Mouse (Mus musculus) brain, adult 2 months (tissue): ENCODE results near the gene Scamp2.

Experiments
- DNase-seq: peaks from one replicate; pipeline ENCODE4 v3.0.0; 2011; ENCODE audit warnings: low read depth, low spot score

Scamp2 gene

DNA sequence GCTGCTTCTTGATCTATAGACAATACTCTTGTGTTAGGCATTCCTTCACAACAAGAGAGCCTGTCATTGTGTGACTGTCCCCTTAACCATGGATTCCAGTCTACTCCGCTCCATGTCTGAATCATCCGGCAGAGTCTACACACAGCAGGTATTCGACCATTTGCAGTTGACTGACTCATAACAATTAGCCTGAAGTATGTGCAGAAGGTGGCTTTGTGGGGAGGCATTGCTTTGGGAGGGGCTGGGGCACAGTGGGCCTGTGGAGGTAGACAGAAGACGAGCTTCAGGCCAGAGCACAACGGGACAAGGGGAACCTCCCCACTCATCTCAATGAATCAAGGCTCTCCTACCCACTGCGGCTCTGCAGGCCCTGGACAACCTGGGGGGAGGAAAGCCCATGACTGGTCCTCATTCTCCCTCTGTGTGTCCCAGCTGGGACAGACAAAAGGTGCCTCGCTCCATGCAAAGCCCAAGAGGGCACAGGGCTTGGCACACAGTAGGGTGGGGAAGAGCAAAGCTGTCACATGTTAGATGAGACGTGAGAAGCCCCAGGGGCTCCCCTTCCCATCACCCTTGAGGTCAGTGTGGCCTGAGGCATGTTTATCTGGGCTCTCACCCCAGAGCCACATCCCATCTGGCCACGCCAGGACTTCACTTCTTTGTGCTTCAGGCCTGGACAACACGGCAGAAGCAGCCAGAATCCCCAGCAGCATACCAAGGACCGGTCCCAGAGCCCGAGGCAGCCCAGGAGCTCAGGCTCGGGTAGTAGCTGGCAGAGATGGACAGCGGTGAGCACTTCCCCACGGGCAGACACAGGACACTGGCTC, 65.1 kb downstream of the Scamp2 start:
- peak; percentile 76 for DNase-seq

DNA sequence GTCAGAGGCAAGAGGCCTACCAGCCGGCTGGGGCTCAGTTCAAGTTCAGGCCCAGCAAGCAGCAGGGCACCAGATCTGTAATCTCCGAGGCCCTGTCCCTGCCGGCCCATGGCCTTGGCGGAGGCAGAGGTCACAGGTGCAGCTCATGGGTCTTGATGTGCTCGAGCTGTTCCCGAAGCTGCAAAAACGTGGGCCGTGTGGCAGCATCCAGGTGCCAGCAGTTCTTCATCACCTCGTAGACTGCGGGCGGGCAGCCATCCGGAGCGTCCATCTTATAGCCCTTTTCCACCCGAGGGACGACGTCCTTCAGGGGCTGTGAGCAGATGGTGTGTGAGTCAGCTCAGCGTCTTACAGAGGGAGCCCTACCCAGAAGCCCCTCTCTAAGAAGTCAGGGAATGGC, 66.4 kb downstream of the Scamp2 start:
- DNase-seq = no peak

DNA sequence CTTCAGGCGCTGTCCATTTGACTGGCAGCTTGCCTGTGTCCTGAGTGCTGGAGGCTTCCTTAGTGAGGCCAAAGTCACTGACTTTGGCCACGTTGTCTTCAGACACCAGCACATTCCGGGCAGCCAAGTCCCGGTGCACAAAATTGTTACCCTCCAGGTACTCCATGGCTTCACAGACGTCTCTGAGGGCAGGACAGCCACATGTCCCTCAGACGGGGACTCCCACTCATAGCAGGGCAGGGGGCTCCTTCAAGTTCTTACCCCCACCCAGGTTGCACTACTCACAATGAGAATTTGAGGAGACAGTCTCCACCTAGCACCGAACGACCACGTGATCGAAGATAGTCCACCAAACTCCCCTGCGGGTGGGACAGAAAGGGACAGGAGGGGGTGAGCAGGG, 67.1 kb downstream of the Scamp2 start:
- no peak for DNase-seq

DNA sequence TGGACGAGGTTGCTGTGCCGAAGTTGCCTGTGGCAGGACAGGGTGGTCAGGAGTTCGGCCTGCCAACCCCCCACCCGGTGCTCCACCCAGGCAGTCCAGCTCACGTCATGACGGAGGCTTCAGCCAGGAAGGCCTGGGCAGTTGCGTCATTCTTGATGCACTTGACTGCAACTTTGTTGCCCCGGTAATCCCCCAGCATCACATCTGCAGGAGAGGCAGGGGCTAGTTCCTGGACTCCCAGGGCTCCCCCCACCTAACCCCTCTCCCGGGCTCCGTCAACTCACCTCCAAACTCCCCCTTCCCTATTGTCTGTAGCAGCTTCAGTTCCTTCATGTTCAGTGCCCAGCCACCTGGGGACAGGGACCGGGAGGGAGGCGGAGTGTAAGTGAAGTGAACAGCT, 68.0 kb downstream of the Scamp2 start:
- DNase-seq = no peak

DNA sequence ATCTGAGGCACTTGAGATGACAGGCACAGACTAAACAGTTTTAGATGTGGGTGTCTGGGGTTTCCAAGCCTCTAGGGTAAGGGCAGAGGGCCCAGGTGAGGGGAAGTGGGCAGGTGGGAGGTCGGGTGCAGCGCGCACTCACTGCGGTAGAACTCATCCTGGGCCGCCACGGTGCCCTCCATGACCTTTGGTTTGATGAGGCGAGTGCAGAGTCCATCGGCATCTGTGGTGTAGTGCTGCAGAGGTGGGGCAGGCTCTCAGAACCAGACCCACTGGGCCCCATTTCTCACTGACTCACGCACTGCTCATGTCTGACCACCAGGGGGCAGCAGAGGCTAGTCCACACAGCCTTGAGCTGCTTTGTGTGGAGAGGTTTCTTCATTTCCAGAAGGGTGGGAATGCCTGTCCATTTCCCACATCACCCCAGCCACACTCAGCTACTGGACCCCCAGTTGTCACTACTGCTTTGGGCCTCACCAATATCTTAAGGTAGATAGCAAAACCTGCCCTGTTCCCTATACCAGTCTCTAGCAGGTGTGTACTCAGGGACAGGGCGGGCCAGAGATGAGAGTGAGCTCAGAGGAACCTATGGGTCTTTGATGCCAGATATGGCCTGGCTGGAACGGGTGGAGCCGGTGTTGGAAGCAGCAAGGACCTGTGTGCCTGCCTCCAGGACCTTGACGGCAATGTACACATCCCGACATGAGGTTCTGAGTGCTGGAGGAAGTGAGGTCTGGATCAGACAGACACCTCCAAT, 68.6 kb downstream of the Scamp2 start:
- peak; percentile 80 for DNase-seq

DNA sequence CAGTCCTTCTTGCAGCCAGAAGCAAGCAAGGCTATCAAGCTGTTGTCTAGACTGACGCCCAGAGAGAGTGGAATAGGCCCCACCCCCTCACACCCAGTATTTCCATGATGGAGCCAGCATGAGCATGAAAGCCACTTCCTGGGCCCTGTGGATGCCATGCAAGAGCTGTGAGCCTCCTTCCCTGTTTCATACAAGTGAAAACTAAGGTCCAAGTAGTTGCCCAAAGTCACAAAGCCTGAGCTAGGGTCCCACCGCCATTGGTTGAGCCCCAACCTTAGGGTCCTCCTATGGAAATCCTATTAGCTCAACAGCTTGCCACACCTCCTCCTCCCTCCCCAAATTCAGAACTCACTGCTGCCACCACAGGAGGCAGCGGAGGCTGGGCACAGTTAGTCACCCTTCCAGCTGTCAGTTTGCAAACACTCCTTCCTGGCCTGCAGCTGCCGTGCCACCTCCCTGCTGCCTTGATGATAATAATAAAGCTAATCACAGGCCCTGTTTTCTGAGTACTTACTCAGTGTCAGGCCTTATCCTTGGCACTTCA, 72.8 kb downstream of the Scamp2 start:
- peak; percentile 90 for DNase-seq

DNA sequence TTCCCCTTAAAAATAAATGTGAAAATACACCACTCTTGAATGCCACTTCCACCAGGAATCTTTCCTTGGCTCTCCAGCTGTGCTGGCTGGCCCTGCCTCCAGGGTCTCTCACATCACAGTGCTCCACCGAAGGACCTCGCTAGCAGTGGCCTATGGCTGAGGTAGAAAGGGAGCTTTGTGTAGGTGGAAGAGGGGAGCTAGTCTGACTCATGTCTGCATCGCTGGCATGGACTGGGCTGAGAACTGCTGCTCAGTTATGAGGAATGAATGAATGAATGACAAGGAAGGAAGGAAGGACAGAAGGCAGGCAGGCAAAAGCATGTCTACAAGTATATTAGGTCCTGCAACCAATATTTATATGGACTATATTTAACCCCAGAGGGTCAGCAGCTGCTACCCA, 76.5 kb downstream of the Scamp2 start:
- DNase-seq = peak; percentile 52

DNA sequence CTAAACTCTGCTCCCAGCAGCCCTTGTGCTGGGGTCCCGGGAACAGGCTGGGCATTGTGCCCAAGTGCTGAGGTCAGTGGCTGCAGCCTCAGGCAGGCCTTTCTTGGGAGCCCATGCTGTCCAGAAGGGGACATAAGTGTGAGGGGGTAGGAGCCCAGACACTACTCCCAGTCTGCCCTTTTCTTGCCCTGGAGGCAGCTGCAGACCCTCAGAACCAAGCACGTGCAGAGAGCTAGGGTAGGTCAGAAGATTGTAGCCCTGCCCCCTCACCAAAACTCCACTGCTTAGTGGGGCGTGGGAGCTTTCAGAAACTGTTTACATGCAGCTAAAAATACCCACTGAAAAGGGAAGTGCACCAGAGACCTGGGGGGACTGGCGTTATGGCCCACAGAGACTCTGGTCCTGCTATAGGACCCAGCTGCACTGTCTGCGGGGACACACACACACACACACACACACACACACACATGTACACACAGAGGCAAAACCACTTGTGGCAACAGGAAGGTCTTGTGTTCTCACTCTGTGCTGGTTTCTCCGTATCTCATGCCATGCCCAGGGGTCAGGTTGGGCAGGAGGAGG, 77.1 kb downstream of the Scamp2 start:
- peak; percentile 52 for DNase-seq
